Mouse (Mus musculus) kidney, embryonic 14.5 days (tissue): ENCODE data around the gene Churc1. TPM values are rescaled to one million over a fixed set of nuclear protein-coding genes. Genes with fewer than 3 reads are reported as not detected.

Experiments used
- ATAC-seq: fragments of 200-750 bp; cut with Nextera tagmentation; 2 replicates; pipeline ENCODE4 v1.8.0; 2017; ENCODE audit warnings: moderate number of reproducible peaks, mild to moderate bottlenecking, moderate TSS enrichment, moderate library complexity; ENCODE audit not compliant: low FRiP score, low TSS enrichment
- H3K27ac ChIP-seq: fragments of 300-500 bp; sonication (generic); 2 replicates; pipeline ENCODE4 v1.5.1; 2014; ENCODE audit warnings: low read depth, mild to moderate bottlenecking, low read length, moderate library complexity, mixed read lengths
- H3K27me3 ChIP-seq: fragments of 300-500 bp; sonication (generic); 2 replicates; pipeline ENCODE4 v1.6.1; 2014; ENCODE audit warnings: mild to moderate bottlenecking, low read length; ENCODE audit not compliant: control insufficient read depth, insufficient read depth
- H3K36me3 ChIP-seq: fragments of 300-500 bp; sonication (generic); 2 replicates; pipeline ENCODE4 v1.6.1; 2014; ENCODE audit warnings: low read length, mixed read lengths; ENCODE audit not compliant: control insufficient read depth, insufficient read depth
- H3K4me1 ChIP-seq: fragments of 300-500 bp; sonication (generic); 2 replicates; pipeline ENCODE4 v1.6.1; 2014; ENCODE audit warnings: low read length, mixed read lengths; ENCODE audit not compliant: control insufficient read depth, insufficient read depth
- H3K4me2 ChIP-seq: fragments of 300-500 bp; sonication (generic); replicated peaks from 2 replicates; pipeline ENCODE4 v1.6.1; 2014; ENCODE audit warnings: low read depth, mild to moderate bottlenecking, low read length
- H3K4me3 ChIP-seq: fragments of 300-500 bp; sonication (generic); 2 replicates; pipeline ENCODE4 v1.5.1; 2014; ENCODE audit warnings: mild to moderate bottlenecking, low read length
- H3K9ac ChIP-seq: fragments of 300-500 bp; sonication (generic); 2 replicates; pipeline ENCODE4 v1.6.1; 2014; ENCODE audit warnings: low read depth, mild to moderate bottlenecking, low read length, moderate library complexity
- H3K9me3 ChIP-seq: fragments of 300-500 bp; sonication (generic); 2 replicates; pipeline ENCODE4 v1.6.1; 2016; ENCODE audit warnings: low read length; ENCODE audit not compliant: control insufficient read depth
- WGBS: fragments of 180-500 bp; shearing (Covaris S2); extraction: QIAGEN DNeasy Blood & Tissue Kit; methylation state at CpG from one replicate; pipeline ENCODE4 v1.1.7; 2014; 5-methylcytosine and 5-hydroxymethylcytosine counted together
- polyA plus RNA-seq: library from polyadenylated mRNA; unstranded; fragments of >200 nt; fragmentation: Nextera tagmentation; extraction: Ambion mirVana; gene quantifications from 2 replicates; pipeline ENCODE4 v1.2.1, GENCODE M21; 2014

Churc1 gene
- 138 and 171 TPM in 2 replicates for polyA plus RNA-seq

DNA sequence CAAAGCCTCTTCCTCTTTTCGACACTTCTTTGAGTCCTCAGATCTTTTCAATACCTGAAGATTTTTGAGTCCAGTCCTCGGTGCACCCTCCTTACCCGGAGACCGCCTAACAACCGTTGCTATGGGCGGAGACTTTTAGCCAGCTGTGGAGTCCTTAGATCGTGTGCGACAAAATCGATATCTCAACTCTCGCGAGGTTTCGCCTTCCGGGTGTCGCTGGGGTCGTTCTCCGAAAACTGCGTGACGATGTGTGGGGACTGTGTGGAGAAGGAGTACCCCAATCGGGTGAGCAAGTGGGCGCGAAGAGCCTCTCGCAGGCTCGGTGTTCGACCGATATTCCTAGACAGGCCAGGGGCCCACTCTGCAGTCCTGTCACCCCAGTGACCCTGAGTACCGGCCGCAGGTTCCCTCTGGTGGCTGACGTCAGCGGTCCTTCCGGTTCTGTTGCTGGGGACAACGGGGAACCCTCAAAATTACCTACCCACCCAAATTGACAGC lies at the start of gene Churc1, which contains the start of gene Fntb:
Churc1 (plus strand) TSS at position 185 of the 498 bp plus-strand sequence.
Fntb (plus strand) TSS at position 236 of the 498 bp plus-strand sequence.
- Histone ChIP-seq H3K36me3 (no peaks in the 10 kb centered on the region), H3K27ac (no peak within 1 kb of the TSS), H3K9me3 (no peaks in the 10 kb centered on the region), H3K4me3 (peak within 1 kb of the TSS; percentile 69), H3K9ac (peak within 1 kb of the TSS; percentile 57), H3K4me2 (peak within 1 kb of the TSS; percentile 64), H3K27me3 (no peaks in the 10 kb centered on the region), H3K4me1 (peaks cover 5% of the 10 kb centered on the region; the same call in 1 of the 2 replicates)
- WGBS: under 1% methylated on average over 31 of the region's 31 CpGs
- ATAC-seq: peak; percentile 97

DNA sequence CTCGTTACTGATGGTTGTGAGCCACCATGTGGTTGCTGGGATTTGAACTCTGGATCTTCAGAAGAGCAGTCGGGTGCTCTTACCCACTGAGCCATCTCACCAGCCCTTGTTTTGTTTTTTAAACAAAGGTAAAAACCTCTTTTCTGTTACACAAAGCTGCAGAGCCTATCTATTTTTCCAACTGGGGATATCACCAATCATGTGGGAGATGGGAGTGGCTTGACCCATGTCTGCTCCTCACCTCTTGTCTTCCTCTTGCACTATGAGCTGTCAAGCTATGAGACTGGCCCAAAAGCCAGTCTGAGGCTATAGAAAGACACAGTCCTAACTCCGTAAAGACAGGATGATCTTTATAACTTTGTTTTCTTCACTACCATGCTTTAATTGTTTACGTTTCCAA lies 47.0 kb upstream of the Churc1 start:
- no peak for ATAC-seq
- no peaks in the 10 kb centered on the region for H3K9me3 ChIP-seq
- WGBS: 86% methylated on average over 4 of the region's 4 CpGs

GRCm38 (mm10) chr12:76720572-76720971 lies 44.8 kb upstream of the Churc1 start:
- Histone ChIP-seq H3K9ac (no peak overlapping the region), H3K4me2 (no peak overlapping the region)
- no peak for ATAC-seq

More for the DNA sequence above, 47.0 kb upstream of the Churc1 start:
- H3K9ac ChIP-seq: no peak overlapping the region
- H3K27ac ChIP-seq: no peak overlapping the region
- no peaks in the 10 kb centered on the region for H3K4me1 ChIP-seq
- H3K36me3 ChIP-seq: no peaks in the 10 kb centered on the region
- no peaks in the 10 kb centered on the region for H3K27me3 ChIP-seq
- no peak overlapping the region for H3K4me2 ChIP-seq
- H3K4me3 ChIP-seq: no peak overlapping the region

DNA sequence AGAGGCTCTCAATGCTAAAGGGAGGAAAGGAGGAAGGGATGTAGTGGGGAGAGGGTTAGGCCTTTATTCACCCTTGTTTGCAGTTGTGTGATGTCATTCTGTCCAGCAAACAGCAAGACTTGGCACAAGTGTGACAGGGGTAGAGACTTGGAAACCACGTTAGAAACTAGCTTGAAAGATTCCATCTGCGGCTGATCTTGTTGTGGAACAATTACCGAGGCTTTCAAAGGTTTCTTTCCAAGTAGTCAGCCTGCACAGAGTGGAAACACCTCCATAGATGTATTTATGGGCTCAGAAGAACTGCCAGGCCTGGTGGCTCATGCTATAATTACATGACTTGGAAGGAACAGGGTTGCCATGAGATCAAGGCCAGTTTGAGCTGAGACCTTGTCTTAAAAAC lies 43.3 kb upstream of the Churc1 start:
- Histone ChIP-seq H3K4me3 (no peak overlapping the region), H3K4me2 (no peak overlapping the region), H3K36me3 (no peaks in the 10 kb centered on the region), H3K9ac (no peak overlapping the region), H3K27me3 (no peaks in the 10 kb centered on the region), H3K4me1 (no peaks in the 10 kb centered on the region), H3K9me3 (0 out of 2 replicates have a peak, but pooled peaks cover 4% of the 10 kb centered on the region), H3K27ac (no peak overlapping the region)
- ATAC-seq: no peak
- 70% methylated on average over 3 of the region's 3 CpGs for WGBS

More at GRCm38 (mm10) chr12:76720572-76720971, 44.8 kb upstream of the Churc1 start:
- H3K4me3 ChIP-seq: no peak overlapping the region
- H3K4me1 ChIP-seq: no peaks in the 10 kb centered on the region
- H3K9me3 ChIP-seq: 0 out of 2 replicates have a peak, but pooled peaks cover 4% of the 10 kb centered on the region
- H3K36me3 ChIP-seq: no peaks in the 10 kb centered on the region
- no peak overlapping the region for H3K27ac ChIP-seq
- no peaks in the 10 kb centered on the region for H3K27me3 ChIP-seq

DNA sequence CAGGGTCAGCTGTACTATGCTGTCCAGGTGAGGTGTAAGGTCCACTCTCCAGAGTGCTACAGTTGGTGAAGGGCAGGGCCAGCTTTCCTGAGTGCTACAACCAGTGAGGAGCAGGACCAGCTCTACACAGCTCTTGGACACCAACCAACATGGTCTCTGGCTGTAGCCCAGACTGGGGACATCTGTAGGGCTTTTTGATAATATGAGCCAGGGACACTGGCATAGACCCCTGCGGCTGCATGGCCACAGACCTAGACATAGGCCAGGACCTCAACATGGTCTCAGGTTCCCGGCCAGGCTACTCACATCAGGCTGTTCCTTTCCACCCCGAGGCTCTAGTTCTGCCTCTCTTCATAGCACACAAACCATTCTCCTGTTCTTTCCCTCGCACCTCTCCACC lies 37.4 kb upstream of the Churc1 start:
- H3K9ac ChIP-seq: no peak overlapping the region
- H3K4me2 ChIP-seq: no peak overlapping the region
- 96% methylated on average over 4 of the region's 4 CpGs for WGBS
- no peak overlapping the region for H3K27ac ChIP-seq
- no peaks in the 10 kb centered on the region for H3K27me3 ChIP-seq
- ATAC-seq: no peak
- H3K9me3 ChIP-seq: peaks cover 6% of the 10 kb centered on the region; the same call in 1 of the 2 replicates
- no peaks in the 10 kb centered on the region for H3K36me3 ChIP-seq
- H3K4me1 ChIP-seq: no peaks in the 10 kb centered on the region
- no peak overlapping the region for H3K4me3 ChIP-seq

- Histone ChIP-seq H3K36me3 (no peaks in the 10 kb centered on the region), H3K27ac (no peak overlapping the region), H3K27me3 (0 out of 2 replicates have a peak, but pooled peaks cover 3% of the 10 kb centered on the region), H3K4me3 (no peak overlapping the region), H3K9me3 (no peaks in the 10 kb centered on the region), H3K4me2 (no peak overlapping the region), H3K4me1 (no peaks in the 10 kb centered on the region), H3K9ac (no peak overlapping the region)
- no peak for ATAC-seq
- WGBS: 84% methylated on average over 16 of the region's 16 CpGs
Observed at GRCm38 (mm10) chr12:76750866-76751459, 14.4 kb upstream of the Churc1 start.

- no peaks in the 10 kb centered on the region for H3K9me3 ChIP-seq
- no peak overlapping the region for H3K4me3 ChIP-seq
- no peaks in the 10 kb centered on the region for H3K36me3 ChIP-seq
- H3K4me2 ChIP-seq: no peak overlapping the region
- H3K4me1 ChIP-seq: no peaks in the 10 kb centered on the region
- no peak for ATAC-seq
- H3K9ac ChIP-seq: no peak overlapping the region
- WGBS: 45% methylated on average over 14 of the region's 14 CpGs
- H3K27ac ChIP-seq: no peak overlapping the region
- H3K27me3 ChIP-seq: 0 out of 2 replicates have a peak, but pooled peaks cover 3% of the 10 kb centered on the region
Observed at GRCm38 (mm10) chr12:76752652-76753318, 12.6 kb upstream of the Churc1 start.

DNA sequence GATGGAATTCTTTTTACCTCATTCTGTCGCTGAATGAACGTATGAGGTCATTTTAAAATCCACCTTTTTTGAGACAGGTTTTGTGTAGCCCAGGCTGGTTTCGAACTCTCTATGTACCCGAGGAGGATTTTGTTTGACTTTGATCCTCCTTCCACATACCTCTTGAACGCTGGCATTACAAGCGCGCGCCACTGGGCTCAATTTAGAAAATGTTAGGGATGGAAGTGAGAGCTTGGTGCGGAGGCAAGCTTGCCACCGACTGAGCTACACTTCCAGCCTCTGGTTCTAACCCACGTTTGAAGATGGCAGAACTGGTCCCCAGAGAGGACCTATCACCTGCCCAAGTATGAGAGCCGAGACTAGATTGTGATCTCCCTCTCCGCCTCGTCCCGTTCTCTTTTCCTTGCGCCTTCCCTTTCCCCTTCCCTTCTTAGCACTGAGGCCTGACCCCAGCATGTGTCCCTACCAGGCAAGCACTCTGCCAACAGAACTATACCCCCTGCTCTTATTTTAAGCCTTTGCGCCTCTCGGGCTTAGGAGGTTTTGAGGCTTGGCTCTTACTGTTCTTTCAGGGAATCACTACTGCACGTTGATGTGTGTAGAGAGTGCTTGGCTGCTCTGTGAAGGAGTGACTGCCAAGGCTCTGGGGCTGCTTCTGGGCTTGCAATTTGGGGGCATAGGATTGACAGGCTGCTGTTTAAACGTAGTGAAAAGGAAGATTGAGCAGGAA lies 728 bp downstream of the Churc1 start:
- H3K36me3 ChIP-seq: no peaks in the 10 kb centered on the region
- peak overlapping the region; percentile 64 for H3K4me2 ChIP-seq
- no peak for ATAC-seq
- H3K9ac ChIP-seq: peak overlapping the region; percentile 57
- H3K4me1 ChIP-seq: peaks cover 5% of the 10 kb centered on the region; the same call in 1 of the 2 replicates
- no peak overlapping the region for H3K27ac ChIP-seq
- H3K9me3 ChIP-seq: no peaks in the 10 kb centered on the region
- peak overlapping the region; percentile 69 for H3K4me3 ChIP-seq
- WGBS: 37% methylated on average over 20 of the region's 20 CpGs
- H3K27me3 ChIP-seq: no peaks in the 10 kb centered on the region
